In genomic region chr1:130784054-130784453, GRCm38 (mm10) we compare ENCODE assay signal across 9 mouse cellular contexts. TPM values are rescaled to one million over a fixed set of nuclear protein-coding genes. Genes with fewer than 3 reads are reported as not detected.
A peak's percentile ranks its signal among the peaks of the same experiment; 100 is the strongest.
DNase-seq lines count a peak whose midpoint lies in the region; TF ChIP-seq lines count a peak whose summit lies in the region.
"Had no signal": no experiment of that assay in that cellular context is flagged by ENCODE, and none has a peak within 500 bp of the region (broad histone marks: within the 10 kb centered on the region; RNA-seq: fewer than 3 reads in every experiment).

No protein-coding gene starts in this region.

- no peaks in the 10 kb centered on the region for H3K79me2 ChIP-seq in heart, adult 2 months (replicated peaks; ENCODE audit: control insufficient read depth, insufficient read depth, low read length)

- H3K9ac ChIP-seq in heart, adult 2 months (ENCODE audit: low read depth, low read length), result no peak overlapping the region

- DNase-seq in heart, adult 2 months, result no peak
- no peak for DNase-seq in heart, postnatal 25 days (ENCODE audit: low spot score)
- DNase-seq in spleen, postnatal 36 days (ENCODE audit: low spot score in 2 of 2), result peak; percentile 30 to 32
- no peak for DNase-seq in spleen, adult 12 weeks (ENCODE audit: low spot score)
- peak; percentile 41 for DNase-seq in embryo, embryonic 10 days (ENCODE audit: low spot score)
- peak; percentile 37 for DNase-seq in lung, postnatal 10 days
- DNase-seq in forebrain, embryonic 10.5 days (ENCODE audit: extremely low spot score, low spot score), result no peak
- no peak for DNase-seq in layer of hippocampus, adult 9-10 months (ENCODE audit: low spot score)

- WGBS in heart, adult 2 months, result 16% methylated on average over 4 of the region's 4 CpGs
- 37% methylated on average over 4 of the region's 4 CpGs for WGBS in forebrain, embryonic 10.5 days

- TF ChIP-seq POLR2A in heart, adult 2 months (IDR thresholded peaks at IDR 0.05; ENCODE audit: insufficient read depth, low read depth, low read length), result no peak

- H3K4me1 ChIP-seq in heart, adult 2 months (ENCODE audit: control insufficient read depth, insufficient read depth, low read length), result no peaks in the 10 kb centered on the region
- no peaks in the 10 kb centered on the region for H3K4me1 ChIP-seq in forebrain, embryonic 10.5 days

- intact Hi-C loops in heart, adult 2 months (cut with DNase I), result loop anchor here (2.0 kb wide), 1 partner anchor 91 kb away; no protein-coding TSS in a partner anchor
- intact Hi-C loops in heart, postnatal 25 days (cut with DNase I), result loop anchor here (2.0 to 10.0 kb wide), 2 partner anchors 91 to 209 kb away; no protein-coding TSS in a partner anchor

- no peaks in the 10 kb centered on the region; the same call in 1 of the 2 replicates for H3K27me3 ChIP-seq in heart, adult 2 months (ENCODE audit: control insufficient read depth, insufficient read depth, low read length)
- H3K27me3 ChIP-seq in forebrain, embryonic 10.5 days (ENCODE audit: poor library complexity, severe bottlenecking), result no peaks in the 10 kb centered on the region

- H3K27ac ChIP-seq in heart, adult 2 months, result no peak overlapping the region
- H3K27ac ChIP-seq in forebrain, embryonic 10.5 days, result no peak overlapping the region

- no peak for TF ChIP-seq EP300 in heart, adult 2 months (IDR thresholded peaks at IDR 0.05; ENCODE audit: insufficient read depth, low read depth, low read length)

- peak; percentile 71 for TF ChIP-seq CTCF in heart, adult 2 months (IDR thresholded peaks at IDR 0.05)

- no peaks in the 10 kb centered on the region for H3K36me3 ChIP-seq in heart, adult 2 months (ENCODE audit: control insufficient read depth, insufficient read depth, low read length)
- H3K36me3 ChIP-seq in forebrain, embryonic 10.5 days (replicated peaks), result no peaks in the 10 kb centered on the region

- H3K4me3 ChIP-seq in heart, adult 2 months, result no peak overlapping the region
- H3K4me3 ChIP-seq in forebrain, embryonic 10.5 days, result no peak overlapping the region

- no peaks in the 10 kb centered on the region for H3K9me3 ChIP-seq in forebrain, embryonic 10.5 days

RNA-seq across cellular contexts. Expression of gene Fcamr, which starts 16.6 kb away (rescaled TPM):
- total RNA-seq in heart, adult 2 months (2021), result under 1 TPM; 0.39 to 0.41 TPM
- 0.96 and 1.6 TPM in 2 replicates for polyA plus RNA-seq in heart, adult 2 months (2012; rRNA removed)
- total RNA-seq in heart, postnatal 25 days (2021), result under 1 TPM; 0.48 to 0.70 TPM
- not detected in 2 replicates for polyA plus RNA-seq in forebrain, embryonic 10.5 days (2016; fragmentation: Nextera tagmentation; extraction: Ambion mirVana)
- total RNA-seq: layer of hippocampus, adult 18-20 months had no signal

RNA-seq across cellular contexts. Expression of gene Pigr, which starts 42.4 kb away (rescaled TPM):
- not detected for total RNA-seq in heart, adult 2 months (2021)
- 0.32 and 3.1 TPM in 2 replicates for polyA plus RNA-seq in heart, adult 2 months (2012; rRNA removed)
- total RNA-seq in heart, postnatal 25 days (2021), result not detected
- polyA plus RNA-seq in forebrain, embryonic 10.5 days (2016; fragmentation: Nextera tagmentation; extraction: Ambion mirVana), result not detected in 2 replicates
- total RNA-seq: layer of hippocampus, adult 18-20 months had no signal

RNA-seq across cellular contexts. Expression of gene AA986860, which starts 52.3 kb away (rescaled TPM):
- total RNA-seq in heart, adult 2 months (2021), result under 1 TPM; 0.43 to 0.47 TPM
- polyA plus RNA-seq in heart, adult 2 months (2012; rRNA removed), result 0.41 and 0.82 TPM in 2 replicates
- total RNA-seq in heart, postnatal 25 days (2021), result under 1 TPM; 0.31 to 0.64 TPM
- polyA plus RNA-seq in forebrain, embryonic 10.5 days (2016; fragmentation: Nextera tagmentation; extraction: Ambion mirVana), result 0.42 and 0.64 TPM in 2 replicates

RNA-seq across cellular contexts. Expression of gene Pfkfb2, which starts 55.0 kb away (rescaled TPM):
- 10 to 100 TPM; 82.5 to 96.6 TPM for total RNA-seq in heart, adult 2 months (2021)
- 31.9 and 58.5 TPM in 2 replicates for polyA plus RNA-seq in heart, adult 2 months (2012; rRNA removed)
- 10 to 100 TPM; 64.4 to 69.2 TPM for total RNA-seq in heart, postnatal 25 days (2021)
- 4.5 and 5.7 TPM in 2 replicates for polyA plus RNA-seq in forebrain, embryonic 10.5 days (2016; fragmentation: Nextera tagmentation; extraction: Ambion mirVana)

Comparison
In these comparisons a context has a peak if more than half of its experiments do, and no peak if none do; other contexts are left out.
1. DNase-seq: peak in spleen, postnatal 36 days (2 of 2), embryo, embryonic 10 days (single experiment) and lung, postnatal 10 days (single experiment); none in heart, adult 2 months (0 of 2), heart, postnatal 25 days (single experiment), spleen, adult 12 weeks (single experiment), forebrain, embryonic 10.5 days (single experiment) and layer of hippocampus, adult 9-10 months (single experiment).